Mouse (Mus musculus) MEL (cell line): Measurements from ENCODE around the gene Gm10840. TPM values are rescaled to one million over a fixed set of nuclear protein-coding genes. Genes with fewer than 3 reads are reported as not detected.

Experiments used
- DNase-seq: peaks from one replicate; pipeline ENCODE4 v3.0.0; 2011; ENCODE audit warnings: low read depth, low spot score
- H3K27ac ChIP-seq: 2 replicates; pipeline ENCODE4 v1.5.1; 2012; ENCODE audit warnings: low read depth, mild to moderate bottlenecking, control low read depth, low read length, moderate library complexity; ENCODE audit not compliant: control insufficient read depth
- H3K27me3 ChIP-seq, 2 experiments: fragments of 150-350 bp in 1 of 2; sonication (generic) in 1 of 2; 2 replicates each; pipeline ENCODE4 v1.6.1; 2012; ENCODE audit warnings: low read length in 2 of 2, mild to moderate bottlenecking in 2 of 2, improper control_type of control experiment in 1 of 2, moderate library complexity in 1 of 2; ENCODE audit not compliant: insufficient read depth in 2 of 2, control insufficient read depth in 1 of 2
- H3K36me3 ChIP-seq, 2 experiments: 2 replicates each; pipeline ENCODE4 v1.6.1; 2012 to 2014; ENCODE audit warnings: low read length in 2 of 2, improper control_type of control experiment in 1 of 2, inconsistent platforms in 1 of 2, mild to moderate bottlenecking in 1 of 2; ENCODE audit not compliant: insufficient read depth in 2 of 2, control insufficient read depth in 1 of 2
- H3K4me1 ChIP-seq, 2 experiments: fragments of 150-350 bp in 1 of 2; sonication (generic) in 1 of 2; 2 replicates each; pipeline ENCODE4 v1.6.1; 2012; ENCODE audit warnings: low read length in 2 of 2, improper control_type of control experiment in 1 of 2, mild to moderate bottlenecking in 1 of 2; ENCODE audit not compliant: insufficient read depth in 2 of 2, control insufficient read depth in 1 of 2
- H3K4me3 ChIP-seq, 2 experiments: fragments of 150-350 bp in 1 of 2; sonication (generic) in 1 of 2; 2 replicates each; pipeline ENCODE4 v1.5.1; 2012; ENCODE audit warnings: low read depth in 2 of 2, low read length in 2 of 2, mild to moderate bottlenecking in 2 of 2, moderate library complexity in 2 of 2, control low read depth in 1 of 2, improper control_type of control experiment in 1 of 2; ENCODE audit not compliant: control insufficient read depth in 1 of 2, insufficient read depth in 1 of 2
- H3K79me2 ChIP-seq: 2 replicates; pipeline ENCODE4 v1.6.1; 2012; ENCODE audit warnings: mild to moderate bottlenecking, low read length, moderate library complexity; ENCODE audit not compliant: control insufficient read depth, poor library complexity, insufficient read depth
- H3K9ac ChIP-seq: 2 replicates; pipeline ENCODE4 v1.6.1; 2012; ENCODE audit warnings: low read depth, mild to moderate bottlenecking, control low read depth, low read length, moderate library complexity; ENCODE audit not compliant: control insufficient read depth, poor library complexity, severe bottlenecking
- H3K9me3 ChIP-seq: fragments of 150-350 bp; sonication (generic); replicated peaks from 2 replicates; pipeline ENCODE4 v1.6.1; 2012; ENCODE audit warnings: mild to moderate bottlenecking, low read length, improper control_type of control experiment, moderate library complexity; ENCODE audit not compliant: insufficient read depth
- CHD1 ChIP-seq: IDR thresholded peaks from 2 replicates; pipeline ENCODE4 v1.6.1; 2012; ENCODE audit warnings: low read depth, mild to moderate bottlenecking, inconsistent platforms, low read length, improper control_type of control experiment
- E2F4 ChIP-seq: IDR thresholded peaks from 2 replicates; pipeline ENCODE4 v1.6.1; 2011; ENCODE audit warnings: low read depth, low read length, improper control_type of control experiment, borderline replicate concordance
- GATA1 ChIP-seq: IDR thresholded peaks from 2 replicates; pipeline ENCODE4 v1.6.1; 2011; ENCODE audit warnings: low read depth, low read length, improper control_type of control experiment
- HCFC1 ChIP-seq: IDR thresholded peaks from 2 replicates; pipeline ENCODE4 v1.6.1; 2012; ENCODE audit warnings: low read depth, mild to moderate bottlenecking, inconsistent platforms, low read length, improper control_type of control experiment, moderate library complexity
- MAFK ChIP-seq: IDR thresholded peaks from 2 replicates; pipeline ENCODE4 v1.6.1; 2011; ENCODE audit warnings: low read depth, mild to moderate bottlenecking, low read length, improper control_type of control experiment, borderline replicate concordance
- MAX ChIP-seq: IDR thresholded peaks from 2 replicates; pipeline ENCODE4 v1.6.1; 2011; ENCODE audit warnings: low read length, improper control_type of control experiment
- MYC ChIP-seq: IDR thresholded peaks from 2 replicates; pipeline ENCODE4 v1.6.1; 2011; ENCODE audit warnings: low read depth, mild to moderate bottlenecking, low read length, improper control_type of control experiment, moderate library complexity
- NELFE ChIP-seq: IDR thresholded peaks from 2 replicates; pipeline ENCODE4 v1.6.1; 2011; ENCODE audit warnings: low read depth, low read length, improper control_type of control experiment
- NRF1 ChIP-seq: IDR thresholded peaks from 2 replicates; pipeline ENCODE4 v1.6.1; 2014; ENCODE audit warnings: low read depth, mild to moderate bottlenecking, inconsistent platforms, low read length, improper control_type of control experiment, moderate library complexity; ENCODE audit not compliant: poor library complexity, insufficient read depth, severe bottlenecking
- POLR2A ChIP-seq, 2 experiments: IDR thresholded peaks; 2 replicates each; pipeline ENCODE4 v1.6.1; 2011 to 2012; ENCODE audit warnings: low read length in 2 of 2, mild to moderate bottlenecking in 2 of 2, control low read depth in 1 of 2, improper control_type of control experiment in 1 of 2, low read depth in 1 of 2, moderate library complexity in 1 of 2; ENCODE audit not compliant: control insufficient read depth in 1 of 2, insufficient read depth in 1 of 2, poor library complexity in 1 of 2
- RCOR1 ChIP-seq: IDR thresholded peaks from 2 replicates; pipeline ENCODE4 v1.6.1; 2012; ENCODE audit warnings: low read depth, mild to moderate bottlenecking, inconsistent platforms, low read length, improper control_type of control experiment
- SMC3 ChIP-seq: IDR thresholded peaks from 2 replicates; pipeline ENCODE4 v1.6.1; 2011; ENCODE audit warnings: low read depth, low read length, improper control_type of control experiment
- TAL1 ChIP-seq: IDR thresholded peaks from 2 replicates; pipeline ENCODE4 v1.6.1; 2012; ENCODE audit warnings: mild to moderate bottlenecking, inconsistent platforms, low read length, moderate library complexity, mixed read lengths
- TCF12 ChIP-seq: IDR thresholded peaks from 2 replicates; pipeline ENCODE4 v1.6.1; 2014; ENCODE audit warnings: low read depth, mild to moderate bottlenecking, inconsistent platforms, low read length, improper control_type of control experiment, moderate library complexity
- UBTF ChIP-seq: IDR thresholded peaks from 2 replicates; pipeline ENCODE4 v1.6.1; 2012; ENCODE audit warnings: low read depth, mild to moderate bottlenecking, inconsistent platforms, low read length, improper control_type of control experiment, moderate library complexity, borderline replicate concordance; ENCODE audit not compliant: insufficient read depth
- USF1 ChIP-seq: IDR thresholded peaks from 2 replicates; pipeline ENCODE4 v1.6.1; 2014; ENCODE audit warnings: low read depth, mild to moderate bottlenecking, inconsistent platforms, low read length, improper control_type of control experiment, moderate library complexity
- USF2 ChIP-seq, 2 experiments: IDR thresholded peaks; 2 replicates each; pipeline ENCODE4 v1.6.1; 2011 to 2012; ENCODE audit warnings: improper control_type of control experiment in 2 of 2, low read length in 2 of 2, borderline replicate concordance in 1 of 2, inconsistent platforms in 1 of 2, low read depth in 1 of 2, mild to moderate bottlenecking in 1 of 2; ENCODE audit not compliant: insufficient read depth in 1 of 2
- ZKSCAN1 ChIP-seq: IDR thresholded peaks from 2 replicates; pipeline ENCODE4 v1.6.1; 2012; ENCODE audit warnings: low read depth, mild to moderate bottlenecking, inconsistent platforms, low read length, improper control_type of control experiment, moderate library complexity
- ZMIZ1 ChIP-seq: IDR thresholded peaks from 2 replicates; pipeline ENCODE4 v1.6.1; 2012; ENCODE audit warnings: low read depth, mild to moderate bottlenecking, inconsistent platforms, low read length, improper control_type of control experiment, moderate library complexity
- ZNF384 ChIP-seq: IDR thresholded peaks from 2 replicates; pipeline ENCODE4 v1.6.1; 2012; ENCODE audit warnings: low read depth, mild to moderate bottlenecking, inconsistent platforms, low read length, improper control_type of control experiment
- polyA plus RNA-seq, 2 experiments: library from polyadenylated mRNA; stranded (reverse) in 1 of 2; unstranded in 1 of 2; fragments of >175 nt in 1 of 2; fragments of >200 nt in 1 of 2; gene quantifications; 2 replicates each; pipeline versions ENCODE4 v1.2.1 to v1.2.4; 2012; ENCODE audit warnings: low replicate concordance in 2 of 2, low read depth in 1 of 2; ENCODE audit not compliant: insufficient read length in 2 of 2, insufficient read depth in 1 of 2, missing spikeins in 1 of 2
- total RNA-seq: library from RNA; depleted of rRNA; stranded (reverse); fragments of 300-350 nt; gene quantifications from 2 replicates; pipeline ENCODE4 v1.2.3, GENCODE M21; 2012

The Gm10840 gene
- total and polyA plus RNA-seq, 3 experiments = not detected

DNA sequence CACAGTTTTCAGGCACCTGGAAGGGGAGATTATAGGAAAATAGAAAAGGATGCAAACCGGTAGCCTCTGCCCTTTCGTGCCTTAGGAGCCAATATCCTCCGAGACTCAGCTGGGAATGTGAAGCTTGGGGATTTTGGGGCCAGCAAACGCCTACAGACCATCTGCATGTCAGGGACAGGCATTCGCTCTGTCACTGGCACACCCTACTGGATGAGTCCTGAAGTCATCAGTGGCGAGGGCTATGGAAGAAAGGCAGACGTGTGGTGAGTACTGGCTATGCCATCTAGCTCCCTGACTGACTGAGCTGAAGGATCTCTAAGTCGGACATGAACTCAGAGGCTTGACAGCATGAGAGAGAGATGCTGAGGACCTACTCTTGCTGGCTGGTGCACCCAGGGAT is 8.5 kb upstream of the Gm10840 start:
- Histone ChIP-seq H3K36me3 (no peaks in the 10 kb centered on the region), H3K9ac (no peak overlapping the region), H3K4me3 (no peak overlapping the region), H3K4me1 (no peaks in the 10 kb centered on the region), H3K27ac (no peak overlapping the region), H3K9me3 (no peaks in the 10 kb centered on the region), H3K79me2 (no peaks in the 10 kb centered on the region)
- DNase-seq = no peak
- TF ChIP-seq UBTF = no peak
- TF ChIP-seq, all 39 proteins: peak for 0
- no peaks in the 10 kb centered on the region for H3K27me3 ChIP-seq

DNA sequence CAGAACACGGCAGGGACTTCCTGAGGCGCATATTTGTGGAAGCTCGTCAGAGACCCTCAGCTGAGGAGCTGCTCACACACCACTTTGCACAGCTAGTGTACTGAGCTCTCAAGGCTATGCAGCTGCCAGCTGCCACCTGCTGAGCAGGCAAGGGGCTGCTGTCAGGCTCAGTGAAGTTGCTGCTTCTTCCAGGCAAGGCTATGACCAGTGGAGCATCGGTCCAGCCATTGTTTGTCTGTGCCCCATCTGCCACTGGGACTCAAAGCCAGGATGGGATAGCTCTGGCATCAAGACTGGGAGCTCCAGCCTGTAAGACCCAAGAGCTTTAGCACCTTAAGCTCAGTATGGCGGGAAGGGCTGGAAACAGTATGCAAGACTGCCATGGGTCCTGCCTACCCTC is 6.6 kb upstream of the Gm10840 start:
- Histone ChIP-seq H3K4me3 (no peak overlapping the region), H3K36me3 (peaks cover 0 to 4% of the 10 kb centered on the region in 2 experiments; a peak in 1 of 4 replicates), H3K27ac (no peak overlapping the region), H3K9me3 (no peaks in the 10 kb centered on the region), H3K4me1 (peaks cover 0 to 14% of the 10 kb centered on the region in 2 experiments; a peak in 2 of 4 replicates), H3K79me2 (peaks cover 6% of the 10 kb centered on the region), H3K27me3 (no peaks in the 10 kb centered on the region), H3K9ac (no peak overlapping the region)
- TF ChIP-seq UBTF (no peak), E2F4 (no peak), HCFC1 (no peak), POLR2A (IDR thresholded peaks at IDR 0.05; ENCODE audit: control insufficient read depth in 1 of 2, insufficient read depth in 1 of 2, low read depth in 1 of 2, low read length in 2 of 2, poor library complexity in 1 of 2) (no peak; a peak in 1 of 4 replicates), CHD1 (no peak), RCOR1 (no peak), TCF12 (no peak), TAL1 (no peak), GATA1 (no peak), MAFK (no peak), USF1 (no peak), MYC (no peak), ZNF384 (no peak), ZMIZ1 (no peak), ZKSCAN1 (no peak), NELFE (no peak), USF2 (IDR thresholded peaks at IDR 0.05; ENCODE audit: borderline replicate concordance in 1 of 2, insufficient read depth in 1 of 2, low read depth in 1 of 2, low read length in 2 of 2) (no peak), SMC3 (no peak), MAX (no peak), NRF1 (no peak)
- DNase-seq = no peak
